Mouse (Mus musculus): Measurements from ENCODE around the gene Gm43191.
"Not testable (repeated sequence)": the region's sequence is repeated elsewhere in the genome, so short reads cannot be mapped to it uniquely, and the experiment has no call there.

Gm43191 gene

GRCm38 (mm10) chr3:116661870-116662414 lies 19.1 kb downstream of the Gm43191 start:
- no peak for DNase-seq (ENCODE audit: low read depth, low spot score)

GRCm38 (mm10) chr3:116661288-116661869 lies 19.7 kb downstream of the Gm43191 start:
- no peak for DNase-seq (ENCODE audit: low read depth, low spot score)

- DNase-seq (ENCODE audit: low read depth, low spot score) = no peak
Observed at GRCm38 (mm10) chr3:116659856-116660430, 21.1 kb downstream of the Gm43191 start.

GRCm38 (mm10) chr3:116658928-116659565 lies 22.0 kb downstream of the Gm43191 start:
- DNase-seq (ENCODE audit: low read depth, low spot score) = no peak

GRCm38 (mm10) chr3:116656184-116656965 lies 24.7 kb downstream of the Gm43191 start:
- DNase-seq (ENCODE audit: low read depth, low spot score) = no peak

GRCm38 (mm10) chr3:116654051-116654450 lies 27.0 kb downstream of the Gm43191 start:
- not testable (repeated sequence) for DNase-seq (ENCODE audit: low read depth, low spot score)

DNA sequence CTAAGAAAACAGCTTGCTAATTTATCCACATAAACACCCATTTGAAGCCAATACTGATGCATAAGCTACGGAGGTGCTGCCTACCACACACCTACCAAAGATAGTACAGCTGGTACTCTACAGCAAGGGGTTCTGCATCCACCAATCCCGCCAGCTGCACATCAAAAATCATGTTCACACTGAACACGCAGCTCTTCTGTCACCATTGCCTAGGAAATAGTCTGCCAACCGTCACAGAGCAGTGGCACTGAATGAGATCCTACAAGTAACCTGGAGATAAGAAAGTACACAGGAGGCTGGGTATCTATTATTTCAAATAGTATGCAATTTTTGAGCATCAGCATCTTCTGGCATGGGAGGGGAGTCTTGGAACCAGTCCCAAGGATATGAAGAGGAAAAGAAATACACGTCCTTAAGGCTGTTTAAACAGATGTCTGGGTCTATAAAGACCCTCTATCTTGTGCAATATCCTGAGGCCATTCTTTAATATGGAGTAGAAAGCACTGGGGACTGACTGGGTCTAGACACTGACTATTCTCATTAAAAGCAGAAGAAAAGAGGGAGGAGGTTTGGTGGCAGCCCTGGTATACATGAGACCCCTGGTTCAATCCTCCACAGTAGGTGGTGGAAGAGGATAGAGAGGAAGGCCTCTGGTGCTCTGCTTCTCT lies 27.6 kb downstream of the Gm43191 start:
- DNase-seq (ENCODE audit: low read depth, low spot score) = no peak

GRCm38 (mm10) chr3:116652033-116652446 lies 29.0 kb downstream of the Gm43191 start:
- DNase-seq (ENCODE audit: low read depth, low spot score) = no peak

DNA sequence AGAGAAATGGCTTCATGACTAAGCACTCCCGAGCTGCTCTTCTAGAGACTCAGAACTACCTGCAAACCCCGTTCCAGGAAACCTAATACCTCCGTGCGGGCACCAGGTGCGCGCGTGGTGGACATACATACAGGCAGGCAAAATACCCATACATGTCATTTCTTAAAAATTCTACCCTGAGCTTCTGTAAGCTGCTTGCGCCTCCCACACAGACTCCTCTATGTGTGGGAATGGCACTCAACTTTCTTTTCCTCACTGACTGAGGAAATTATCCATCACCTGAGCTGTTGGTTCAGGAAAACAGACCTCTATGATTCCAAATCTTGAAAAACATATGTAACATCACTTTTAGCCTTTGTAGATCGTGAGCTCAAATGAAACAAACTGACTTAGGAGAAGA lies 30.4 kb downstream of the Gm43191 start:
- DNase-seq (ENCODE audit: low read depth, low spot score) = no peak

DNA sequence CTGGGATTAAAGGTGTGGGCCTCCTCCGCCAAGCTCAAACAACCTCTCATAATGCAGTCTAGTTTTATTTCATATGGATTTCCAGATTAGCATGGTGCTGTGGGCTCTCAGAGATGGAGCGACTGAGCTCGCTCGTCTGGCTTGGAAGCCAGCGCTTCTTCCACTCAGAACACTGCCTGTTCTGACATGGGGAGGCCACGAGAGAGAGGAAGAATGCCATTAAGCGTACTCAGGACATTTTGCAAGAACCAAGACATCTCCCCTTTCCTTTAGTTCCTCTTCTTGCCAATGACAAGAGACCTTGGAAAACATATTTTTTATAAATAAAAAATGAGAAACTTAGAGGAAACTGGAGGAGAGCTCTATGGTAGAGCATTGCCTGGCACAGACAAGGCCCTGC lies 32.3 kb downstream of the Gm43191 start:
- DNase-seq (ENCODE audit: low read depth, low spot score) = no peak

- DNase-seq (ENCODE audit: low read depth, low spot score) = no peak
Observed at GRCm38 (mm10) chr3:116646387-116646786, 34.7 kb downstream of the Gm43191 start.

GRCm38 (mm10) chr3:116642373-116642772 lies 38.7 kb downstream of the Gm43191 start:
- no peak for DNase-seq (ENCODE audit: low read depth, low spot score)

DNA sequence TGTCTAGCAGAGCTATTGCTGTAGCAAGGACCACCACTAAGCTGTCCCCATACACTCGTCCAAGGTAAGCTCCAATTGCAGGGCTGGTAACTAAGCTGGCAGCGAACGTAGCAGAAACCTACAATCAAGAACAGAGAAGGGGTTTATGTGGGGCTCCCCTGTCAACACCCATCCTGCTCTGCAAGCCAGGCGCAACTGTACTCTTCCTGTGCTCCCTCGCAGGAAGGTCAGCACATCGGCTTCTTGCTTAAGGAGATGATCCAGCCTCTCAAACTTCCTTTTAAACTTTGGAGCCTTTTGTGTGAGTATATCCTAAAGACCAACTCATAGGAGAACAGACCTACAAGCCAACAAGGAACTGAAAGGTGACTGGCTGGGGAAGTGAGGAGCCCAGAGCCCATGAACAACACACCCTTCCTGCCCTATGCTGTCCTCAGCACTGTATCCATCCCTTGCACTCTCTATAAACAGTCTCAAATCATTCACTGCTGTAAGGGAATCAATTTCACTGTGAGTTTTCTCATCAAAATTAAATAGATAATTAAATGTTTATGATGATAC lies 39.2 kb downstream of the Gm43191 start:
- DNase-seq (ENCODE audit: low read depth, low spot score) = no peak

GRCm38 (mm10) chr3:116640024-116640423 lies 41.0 kb downstream of the Gm43191 start:
- DNase-seq (ENCODE audit: low read depth, low spot score) = no peak

GRCm38 (mm10) chr3:116638572-116638971 lies 42.5 kb downstream of the Gm43191 start:
- DNase-seq (ENCODE audit: low read depth, low spot score) = no peak

DNA sequence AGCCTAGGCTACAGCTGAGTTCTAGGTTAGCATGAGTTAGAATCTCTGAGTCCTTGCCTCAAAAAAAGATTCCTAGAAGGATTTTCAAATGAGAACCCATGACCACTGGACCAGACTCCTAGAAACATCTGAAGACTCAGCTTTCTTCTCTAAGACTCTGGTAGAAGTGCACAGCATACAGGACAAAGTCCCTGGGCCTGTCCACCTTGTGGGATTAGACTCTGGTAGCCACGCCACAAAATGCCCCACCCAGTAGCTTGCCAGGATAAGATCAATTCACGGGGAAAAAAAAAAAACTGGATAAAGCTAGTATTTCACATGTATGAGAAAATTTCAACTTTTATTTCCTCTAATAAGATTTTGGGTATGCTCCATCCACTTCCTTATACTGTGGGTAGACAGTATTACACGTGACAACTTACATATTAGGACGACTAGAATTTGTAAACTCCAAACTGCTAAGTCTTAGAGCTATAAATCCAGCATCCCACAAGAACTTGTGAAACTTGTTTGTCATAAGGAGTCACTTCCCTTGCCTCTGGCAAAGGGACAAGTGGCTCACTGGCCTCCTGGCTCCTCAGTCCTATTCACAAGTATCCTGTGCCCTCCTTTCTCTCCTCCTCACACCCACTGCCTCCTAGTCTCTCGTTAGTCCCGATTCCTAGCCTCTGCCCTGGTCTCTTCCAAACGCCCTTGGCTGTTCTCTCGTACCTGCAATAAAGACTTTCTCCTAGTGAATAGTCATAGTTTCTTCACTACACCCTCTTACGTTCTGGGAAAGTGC lies 43.2 kb downstream of the Gm43191 start:
- DNase-seq (ENCODE audit: low read depth, low spot score) = no peak

GRCm38 (mm10) chr3:116635799-116636198 lies 45.3 kb downstream of the Gm43191 start:
- DNase-seq (ENCODE audit: low read depth, low spot score) = no peak

- no peak for DNase-seq (ENCODE audit: low read depth, low spot score)
Observed at GRCm38 (mm10) chr3:116634853-116635252, 46.2 kb downstream of the Gm43191 start.

DNA sequence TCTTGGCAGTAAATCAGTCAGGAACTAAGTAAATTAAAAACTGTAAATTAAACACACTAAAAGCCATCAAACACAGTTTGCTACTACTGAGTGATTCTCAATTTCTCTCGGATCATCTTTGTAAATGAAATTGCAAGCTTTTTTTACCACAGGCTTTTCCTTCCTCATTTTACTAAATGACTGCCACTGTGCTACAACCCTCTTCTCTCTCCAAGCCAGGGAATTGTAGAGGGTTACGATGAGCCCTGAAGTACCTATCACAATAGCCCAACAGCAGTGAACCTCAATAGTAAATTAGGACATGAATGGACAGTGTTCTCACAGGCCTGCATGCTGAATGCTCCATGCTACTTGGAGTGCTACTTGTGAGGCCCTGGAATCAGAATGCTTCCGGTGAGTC lies 47.0 kb downstream of the Gm43191 start:
- DNase-seq (ENCODE audit: low read depth, low spot score) = no peak

DNA sequence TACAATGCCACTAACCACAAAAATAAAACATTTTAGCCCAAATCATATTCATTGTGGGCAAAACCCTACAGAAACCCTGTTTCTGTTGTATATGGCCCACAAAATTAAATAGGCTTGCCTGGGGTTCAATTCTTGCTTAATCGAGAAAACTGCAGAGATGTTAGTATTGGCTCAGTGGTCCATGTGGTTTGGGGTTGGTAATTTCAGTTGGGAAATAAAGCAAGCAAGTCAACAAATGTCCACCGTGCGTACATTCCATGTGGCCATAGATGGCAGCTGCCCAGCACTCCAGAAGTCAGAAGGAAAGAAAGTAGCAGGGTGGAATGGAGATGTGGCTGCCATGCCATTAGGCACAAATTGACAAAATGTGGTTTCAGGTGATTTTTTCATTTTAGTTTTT lies 48.1 kb downstream of the Gm43191 start:
- no peak for DNase-seq (ENCODE audit: low read depth, low spot score)

All from embryo, embryonic 11.5 days (tissue).